Mouse (Mus musculus): Measurements from ENCODE around the gene Taf8. TPM values are rescaled to one million over a fixed set of nuclear protein-coding genes. Genes with fewer than 3 reads are reported as not detected.

Gene Taf8
- polyA plus RNA-seq, 1 experiment from 2014 or later: 15.2 TPM

DNA sequence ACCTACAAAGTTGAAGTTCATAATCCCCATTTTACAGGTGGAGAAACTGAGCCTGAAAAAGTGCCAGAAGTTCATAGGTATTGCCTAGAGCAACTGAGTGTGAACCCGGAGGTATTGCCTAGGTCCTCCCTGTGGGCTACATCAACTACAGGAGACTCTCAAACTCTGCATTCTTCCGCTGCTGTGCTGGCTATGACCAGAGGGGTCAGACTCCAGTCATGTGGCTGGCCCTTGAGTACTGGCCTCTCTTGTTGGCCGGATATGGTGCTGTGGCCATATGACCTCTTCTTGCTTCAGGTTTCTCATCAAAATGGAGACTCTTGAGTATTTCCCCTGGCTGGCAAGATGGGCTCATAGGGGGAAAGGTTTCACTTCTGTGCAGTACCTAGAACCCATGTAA lies 59.8 kb downstream of the Taf8 start:
- Histone ChIP-seq H3K9me3 (replicated peaks) (no peaks in the 10 kb centered on the region), H3K27me3 (peaks cover 22% of the 10 kb centered on the region), H3K4me3 (replicated peaks) (no peak overlapping the region), H3K27ac (replicated peaks) (no peak overlapping the region), H3K4me1 (replicated peaks) (peaks cover 75% of the 10 kb centered on the region), H3K9ac (no peak overlapping the region), H3K4me2 (no peak overlapping the region), H3K36me3 (replicated peaks) (no peaks in the 10 kb centered on the region)
- no peak for ATAC-seq (ENCODE audit: insufficient read depth)
- WGBS (ENCODE audit: insufficient replicate concordance): 64% methylated on average over 3 of the region's 3 CpGs

DNA sequence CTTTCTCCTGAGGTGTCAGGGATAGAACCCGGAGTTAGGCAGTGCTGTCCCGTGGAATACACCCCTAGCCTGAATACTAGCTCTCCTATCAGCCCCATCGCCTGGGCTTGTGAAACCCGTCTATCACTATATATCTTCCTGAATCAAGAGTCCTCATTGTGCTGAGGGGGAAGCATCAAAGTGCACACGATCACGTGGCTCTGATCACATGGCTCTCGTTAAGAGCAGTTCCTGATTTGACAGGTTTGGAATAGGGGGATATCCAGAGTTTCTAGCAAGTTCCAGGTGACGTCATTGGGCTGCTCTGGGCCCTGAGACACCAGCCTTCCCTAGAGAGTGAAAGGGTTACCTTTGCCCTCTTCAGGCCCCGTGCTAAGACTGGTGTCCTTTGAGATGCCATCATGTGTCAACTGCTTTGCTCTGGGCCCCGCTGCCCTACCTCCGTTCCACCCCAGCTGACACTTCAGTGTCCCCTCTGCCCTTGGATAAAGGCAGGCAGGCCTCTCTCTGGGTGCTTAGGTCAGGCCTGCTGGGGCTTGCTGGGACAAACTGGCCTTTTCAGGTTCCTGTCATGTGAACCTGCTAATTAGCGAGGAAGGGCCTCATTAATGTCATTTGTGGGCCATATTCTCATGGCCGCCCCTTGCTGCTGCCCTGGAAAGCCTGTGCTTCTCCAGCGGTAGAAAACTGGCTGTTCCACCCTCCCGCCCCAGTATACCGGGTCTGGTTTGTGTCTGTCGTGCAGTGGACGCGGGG lies 60.6 kb downstream of the Taf8 start:
- Histone ChIP-seq H3K36me3 (replicated peaks) (no peaks in the 10 kb centered on the region), H3K9ac (no peak overlapping the region)
- WGBS (ENCODE audit: insufficient replicate concordance): 56% methylated on average over 19 of the region's 19 CpGs

DNA sequence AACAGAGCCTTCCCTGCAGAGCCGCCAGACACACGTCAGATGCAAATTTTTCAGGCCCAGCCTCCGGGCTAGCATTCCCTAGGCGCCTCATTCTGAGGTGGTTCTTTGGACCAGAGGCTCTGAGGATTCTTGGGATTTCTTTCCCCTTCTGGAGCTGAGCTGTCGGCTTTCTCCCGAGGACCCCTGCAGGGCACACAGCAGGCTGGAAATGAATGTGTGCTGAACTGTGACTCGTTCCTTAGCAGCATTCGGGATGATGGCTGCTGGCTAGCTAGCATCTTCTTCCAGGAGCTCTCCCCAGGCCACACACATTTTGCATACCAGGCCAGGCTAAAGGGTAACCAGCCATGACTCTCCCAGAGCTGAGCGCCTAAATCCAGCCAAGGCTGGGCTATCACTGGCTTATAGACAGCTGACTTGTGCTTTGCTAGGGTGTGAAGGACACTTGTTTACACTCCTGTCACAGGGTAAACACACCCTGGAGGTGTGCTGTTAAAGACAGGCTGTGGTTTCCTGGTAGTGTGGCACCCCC lies 61.7 kb downstream of the Taf8 start:
- Histone ChIP-seq H3K4me1 (replicated peaks) (peaks cover 70% of the 10 kb centered on the region), H3K27ac (replicated peaks) (peak overlapping the region; percentile 74), H3K9me3 (replicated peaks) (no peaks in the 10 kb centered on the region), H3K4me2 (no peak overlapping the region), H3K27me3 (peaks cover 38% of the 10 kb centered on the region), H3K36me3 (replicated peaks) (no peaks in the 10 kb centered on the region), H3K9ac (no peak overlapping the region), H3K4me3 (replicated peaks) (no peak overlapping the region)
- 53% methylated on average over 9 of the region's 9 CpGs for WGBS (ENCODE audit: insufficient replicate concordance)
- no peak for ATAC-seq (ENCODE audit: insufficient read depth)

More for the DNA sequence above, 60.6 kb downstream of the Taf8 start:
- Histone ChIP-seq H3K9me3 (replicated peaks) (no peaks in the 10 kb centered on the region), H3K4me2 (no peak overlapping the region), H3K27me3 (peaks cover 30% of the 10 kb centered on the region), H3K4me1 (replicated peaks) (peaks cover 75% of the 10 kb centered on the region), H3K4me3 (replicated peaks) (no peak overlapping the region), H3K27ac (replicated peaks) (no peak overlapping the region)
- no peak for ATAC-seq (ENCODE audit: insufficient read depth)

DNA sequence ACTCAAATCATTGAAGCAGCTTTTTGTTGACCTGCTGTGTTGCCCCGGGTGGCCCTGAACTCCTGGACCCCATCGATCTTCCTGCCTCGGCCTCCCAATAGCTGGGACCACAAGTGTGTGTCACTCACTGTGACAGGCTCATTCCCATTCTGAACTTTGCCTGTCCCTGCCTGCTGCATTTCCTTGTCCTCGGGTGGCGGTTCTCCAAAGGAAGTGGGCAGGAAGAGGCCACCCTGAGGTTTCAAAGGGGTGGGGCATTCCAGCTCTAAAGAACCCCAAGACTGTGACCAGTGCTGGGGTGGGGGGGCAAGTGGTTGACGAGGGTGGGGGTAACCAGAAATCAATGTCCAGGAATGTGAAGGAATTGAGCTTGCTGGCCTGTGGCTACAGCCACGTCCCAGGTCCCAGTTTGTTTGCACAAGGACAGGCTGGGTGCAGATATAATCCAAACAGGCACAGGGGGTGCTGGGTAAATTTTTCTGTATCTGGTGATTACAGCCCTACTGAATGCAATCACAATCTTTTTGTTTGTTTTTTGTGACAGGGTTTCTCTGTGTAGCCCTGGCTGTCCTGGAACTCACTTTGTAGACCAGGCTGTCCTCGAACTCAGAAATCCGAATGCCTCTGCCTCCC lies 62.6 kb downstream of the Taf8 start:
- H3K36me3 ChIP-seq (replicated peaks): no peaks in the 10 kb centered on the region
- peaks cover 62% of the 10 kb centered on the region for H3K4me1 ChIP-seq (replicated peaks)
- no peak overlapping the region for H3K9ac ChIP-seq
- H3K4me2 ChIP-seq: peak overlapping the region; percentile 23; the same call in 1 of the 2 replicates
- peak overlapping the region; percentile 74 for H3K27ac ChIP-seq (replicated peaks)
- 18% methylated on average over 9 of the region's 9 CpGs for WGBS (ENCODE audit: insufficient replicate concordance)
- H3K4me3 ChIP-seq (replicated peaks): no peak overlapping the region
- no peaks in the 10 kb centered on the region for H3K9me3 ChIP-seq (replicated peaks)
- peak; percentile 67 for ATAC-seq (ENCODE audit: insufficient read depth)
- peaks cover 44% of the 10 kb centered on the region for H3K27me3 ChIP-seq

DNA sequence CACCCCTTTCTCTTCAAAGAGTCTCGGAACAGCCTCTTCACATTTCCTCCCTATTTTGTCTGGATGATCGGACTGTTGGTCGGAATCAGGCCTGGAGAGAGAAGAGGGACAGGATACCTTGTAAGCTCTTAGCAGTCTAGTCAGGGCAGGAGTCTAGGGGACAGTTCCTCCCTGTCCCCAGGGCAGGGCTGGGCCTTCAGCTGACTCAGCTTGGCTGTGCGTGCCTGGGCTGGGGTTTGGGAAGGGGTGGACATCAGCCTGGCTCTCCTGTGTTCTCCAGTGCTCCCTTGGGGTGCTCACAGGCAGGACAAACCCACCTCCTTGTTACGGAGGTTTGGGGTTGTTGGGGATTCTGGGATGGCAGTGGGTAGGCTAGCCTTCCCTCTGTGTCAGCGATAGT lies 63.5 kb downstream of the Taf8 start:
- no peak overlapping the region for H3K4me3 ChIP-seq (replicated peaks)

DNA sequence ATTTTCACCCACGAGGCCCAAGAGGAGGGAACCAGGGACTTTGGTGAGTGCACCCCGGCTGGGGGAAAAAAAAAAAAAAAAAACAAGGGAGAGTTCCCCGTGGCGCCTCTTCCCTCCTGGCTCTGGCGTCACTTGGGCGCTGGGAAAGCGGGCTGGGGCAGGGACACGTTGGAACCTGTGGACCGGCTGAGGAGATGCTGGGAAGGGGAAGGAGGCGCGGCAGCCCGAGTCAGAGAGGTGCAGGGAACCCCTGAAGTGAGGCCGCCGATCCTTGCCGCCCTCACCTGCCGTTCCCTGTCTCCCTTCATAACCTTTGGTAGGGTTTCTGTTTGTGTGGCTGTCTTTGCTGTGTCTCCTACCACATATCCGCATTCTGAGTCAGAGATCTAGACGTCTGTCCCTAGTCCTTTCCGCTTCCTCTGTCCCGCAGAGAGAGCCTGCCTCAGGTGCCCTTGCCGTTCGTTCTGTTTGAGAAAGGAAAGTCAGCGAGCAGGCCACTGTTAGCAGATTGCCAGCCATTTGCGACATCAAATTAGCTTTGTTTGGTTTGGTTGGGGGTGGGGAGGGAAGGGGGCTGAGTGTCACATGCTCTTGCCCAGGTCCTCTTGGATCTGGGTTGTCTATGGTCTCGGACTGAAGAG lies 65.1 kb downstream of the Taf8 start, which contains the start of gene 1700001C19Rik:
1700001C19Rik (minus strand) TSS at position 470 of the 641 bp plus-strand sequence.
- Histone ChIP-seq H3K27ac (replicated peaks) (peak within 1 kb of the TSS; percentile 72), H3K9ac (peak within 1 kb of the TSS; percentile 54), H3K4me1 (replicated peaks) (peaks cover 54% of the 10 kb centered on the region), H3K4me3 (replicated peaks) (peak within 1 kb of the TSS; percentile 59), H3K36me3 (replicated peaks) (no peaks in the 10 kb centered on the region), H3K27me3 (peaks cover 44% of the 10 kb centered on the region), H3K9me3 (replicated peaks) (no peaks in the 10 kb centered on the region), H3K4me2 (peak within 1 kb of the TSS; percentile 69)
- ATAC-seq (ENCODE audit: insufficient read depth): peak; percentile 29; the same call in 1 of the 2 replicates
- 4% methylated on average over 25 of the region's 25 CpGs for WGBS (ENCODE audit: insufficient replicate concordance)

More for the DNA sequence above, 63.5 kb downstream of the Taf8 start:
- peaks cover 44% of the 10 kb centered on the region for H3K27me3 ChIP-seq
- WGBS (ENCODE audit: insufficient replicate concordance): 56% methylated on average over 6 of the region's 6 CpGs
- H3K4me2 ChIP-seq: peak overlapping the region; percentile 69
- H3K36me3 ChIP-seq (replicated peaks): no peaks in the 10 kb centered on the region
- H3K9ac ChIP-seq: no peak overlapping the region
- H3K27ac ChIP-seq (replicated peaks): peak overlapping the region; percentile 74
- H3K9me3 ChIP-seq (replicated peaks): no peaks in the 10 kb centered on the region
- peaks cover 54% of the 10 kb centered on the region for H3K4me1 ChIP-seq (replicated peaks)
- ATAC-seq (ENCODE audit: insufficient read depth): no peak

DNA sequence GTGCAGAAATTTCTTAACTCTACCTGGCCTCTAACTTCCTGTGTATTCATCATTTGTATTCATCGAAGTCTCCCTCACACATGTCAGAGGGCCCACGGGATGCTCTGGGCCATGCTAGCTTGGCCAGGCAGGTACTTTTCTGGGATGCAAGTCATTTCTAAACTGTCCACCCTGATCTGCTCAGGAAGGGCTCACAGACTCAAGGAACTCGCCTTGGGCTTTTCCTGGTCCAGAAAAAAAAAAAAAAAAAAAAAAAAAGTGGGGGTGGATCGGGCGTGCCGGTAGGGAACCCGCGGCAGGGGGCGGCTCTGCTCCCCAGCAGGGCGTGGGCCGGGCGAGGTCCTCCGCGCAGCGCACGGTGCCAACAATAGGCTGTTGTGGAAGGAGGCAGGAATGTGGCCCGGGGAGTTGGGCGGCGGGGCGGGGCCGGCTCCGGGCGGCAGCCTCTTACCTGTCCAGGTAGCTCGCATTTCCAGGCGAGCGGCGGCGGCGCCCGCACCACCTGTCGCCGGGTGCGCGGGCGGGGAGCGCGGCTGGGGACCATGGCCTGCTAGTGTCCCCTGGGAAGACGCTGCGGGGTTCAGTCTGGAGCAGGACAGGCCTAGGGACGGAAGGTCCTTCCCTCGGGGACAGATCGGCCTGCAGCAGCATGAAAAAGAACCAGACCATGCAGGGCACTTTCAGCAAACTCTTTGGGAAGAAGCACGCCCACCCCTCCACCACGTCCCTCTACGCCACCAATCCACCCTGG lies 65.8 kb downstream of the Taf8 start, which contains the start of gene AI661453:
AI661453 (plus strand) TSS at position 460 of the 751 bp plus-strand sequence.
- peak within 1 kb of the TSS; percentile 69 for H3K4me2 ChIP-seq
- H3K36me3 ChIP-seq (replicated peaks): no peaks in the 10 kb centered on the region
- H3K27me3 ChIP-seq: peaks cover 44% of the 10 kb centered on the region
- no peaks in the 10 kb centered on the region for H3K9me3 ChIP-seq (replicated peaks)
- peak within 1 kb of the TSS; percentile 72 for H3K27ac ChIP-seq (replicated peaks)
- WGBS (ENCODE audit: insufficient replicate concordance): 1% methylated on average over 45 of the region's 45 CpGs
- H3K4me3 ChIP-seq (replicated peaks): peak within 1 kb of the TSS; percentile 59
- H3K9ac ChIP-seq: peak within 1 kb of the TSS; percentile 54
- no peak for ATAC-seq (ENCODE audit: insufficient read depth)
- H3K4me1 ChIP-seq (replicated peaks): peaks cover 47% of the 10 kb centered on the region

Other genes with a start within 250 kb of the Taf8 start
- gene Mrps10, start 133.4 kb downstream of the Taf8 start, polyA plus RNA-seq (2015; fragmentation: Nextera tagmentation; extraction: Ambion mirVana): 37.0 and 39.2 TPM in 2 replicates
- 0.15 and 0.22 TPM in 2 replicates for gene Guca1b, start 116.9 kb downstream of the Taf8 start, polyA plus RNA-seq (2015; fragmentation: Nextera tagmentation; extraction: Ambion mirVana)
- 0.90 and 1.2 TPM in 2 replicates for gene Guca1a, start 101.7 kb downstream of the Taf8 start, polyA plus RNA-seq (2015; fragmentation: Nextera tagmentation; extraction: Ambion mirVana)
- gene AI661453, start 65.7 kb downstream of the Taf8 start, polyA plus RNA-seq (2015; fragmentation: Nextera tagmentation; extraction: Ambion mirVana): 0.51 and 0.62 TPM in 2 replicates
- gene 1700001C19Rik, start 64.9 kb downstream of the Taf8 start, polyA plus RNA-seq (2015; fragmentation: Nextera tagmentation; extraction: Ambion mirVana): 1.4 and 1.7 TPM in 2 replicates
- 422 and 473 TPM in 2 replicates for gene Ccnd3, start 2.8 kb upstream of the Taf8 start, polyA plus RNA-seq (2015; fragmentation: Nextera tagmentation; extraction: Ambion mirVana)
- gene Bysl, start 109.2 kb upstream of the Taf8 start, polyA plus RNA-seq (2015; fragmentation: Nextera tagmentation; extraction: Ambion mirVana): 16.5 and 18.0 TPM in 2 replicates
- 21.6 and 26.0 TPM in 2 replicates for gene Med20, start 109.3 kb upstream of the Taf8 start, polyA plus RNA-seq (2015; fragmentation: Nextera tagmentation; extraction: Ambion mirVana)
- gene Gm20517, start 109.3 kb upstream of the Taf8 start, polyA plus RNA-seq (2015; fragmentation: Nextera tagmentation; extraction: Ambion mirVana): 2.1 and 2.4 TPM in 2 replicates
- gene Usp49, start 128.4 kb upstream of the Taf8 start, polyA plus RNA-seq (2015; fragmentation: Nextera tagmentation; extraction: Ambion mirVana): 2.8 and 3.7 TPM in 2 replicates
- gene Tomm6, start 186.1 kb upstream of the Taf8 start, polyA plus RNA-seq (2015; fragmentation: Nextera tagmentation; extraction: Ambion mirVana): 193 and 205 TPM in 2 replicates
- gene Frs3, start 186.7 kb upstream of the Taf8 start, polyA plus RNA-seq (2015; fragmentation: Nextera tagmentation; extraction: Ambion mirVana): 1.5 and 1.6 TPM in 2 replicates
- gene Gm21981, start 192.2 kb upstream of the Taf8 start, polyA plus RNA-seq (2015; fragmentation: Nextera tagmentation; extraction: Ambion mirVana): 0.07 TPM in 1 of 2 replicates, not detected in the other
- not detected in 2 replicates for gene Prickle4, start 192.4 kb upstream of the Taf8 start, polyA plus RNA-seq (2015; fragmentation: Nextera tagmentation; extraction: Ambion mirVana)
- not detected in 2 replicates for gene Pgc, start 224.6 kb upstream of the Taf8 start, polyA plus RNA-seq (2015; fragmentation: Nextera tagmentation; extraction: Ambion mirVana)
- gene Tfeb, start 234.7 kb upstream of the Taf8 start, polyA plus RNA-seq (2015; fragmentation: Nextera tagmentation; extraction: Ambion mirVana): 4.6 and 5.3 TPM in 2 replicates

Data from liver, embryonic 15.5 days (tissue).